Mouse (Mus musculus) thymus, adult 2 months (tissue): Measurements from ENCODE around the gene Shisa9.

Source experiments
- CTCF ChIP-seq: fragments of 200-500 bp; IDR thresholded peaks from 2 replicates; pipeline ENCODE4 v1.5.1; 2012; ENCODE audit warnings: mild to moderate bottlenecking, control low read depth, low read length, moderate library complexity, borderline replicate concordance; ENCODE audit not compliant: control insufficient read depth, poor library complexity, insufficient read depth; ENCODE audit errors: extremely low read depth
- POLR2A ChIP-seq: fragments of 200-500 bp; IDR thresholded peaks from 2 replicates; pipeline ENCODE4 v1.6.1; 2012; ENCODE audit warnings: mild to moderate bottlenecking, low read length, control low read depth, moderate library complexity; ENCODE audit not compliant: control insufficient read depth, poor library complexity, insufficient read depth; ENCODE audit errors: extremely low read depth

- TF ChIP-seq CTCF: no peak
- TF ChIP-seq POLR2A: no peak
Measured at GRCm38 (mm10) chr16:12020103-12020755, 36.3 kb downstream of the Shisa9 start.
